Mouse (Mus musculus) ovary, postnatal 14 days (tissue): ENCODE measurements around the gene Fryl.

Experiments used
- DNase-seq: peaks from one replicate; pipeline ENCODE4 v3.0.0; 2022; ENCODE audit warnings: low spot score

Gene Fryl

DNA sequence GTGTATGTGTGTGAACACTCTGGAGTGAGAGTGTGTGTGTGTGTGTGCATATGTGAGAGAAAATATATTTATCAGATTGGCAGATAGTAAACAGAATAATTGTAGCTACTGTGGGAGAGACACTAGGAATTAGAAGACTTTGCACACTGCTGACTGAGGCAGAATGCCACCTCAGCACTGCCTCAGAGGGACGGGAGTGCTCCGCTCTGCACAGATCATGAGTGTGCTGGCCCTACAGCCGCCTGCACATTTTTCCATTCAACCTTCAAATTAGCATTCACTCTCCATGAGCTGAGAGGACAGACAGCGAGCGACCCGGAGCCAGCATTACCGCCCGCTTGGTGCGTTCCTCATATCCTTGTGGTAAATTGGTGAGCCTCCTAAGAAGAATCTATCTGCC is 96.0 kb downstream of the Fryl start:
- no peak for DNase-seq

DNA sequence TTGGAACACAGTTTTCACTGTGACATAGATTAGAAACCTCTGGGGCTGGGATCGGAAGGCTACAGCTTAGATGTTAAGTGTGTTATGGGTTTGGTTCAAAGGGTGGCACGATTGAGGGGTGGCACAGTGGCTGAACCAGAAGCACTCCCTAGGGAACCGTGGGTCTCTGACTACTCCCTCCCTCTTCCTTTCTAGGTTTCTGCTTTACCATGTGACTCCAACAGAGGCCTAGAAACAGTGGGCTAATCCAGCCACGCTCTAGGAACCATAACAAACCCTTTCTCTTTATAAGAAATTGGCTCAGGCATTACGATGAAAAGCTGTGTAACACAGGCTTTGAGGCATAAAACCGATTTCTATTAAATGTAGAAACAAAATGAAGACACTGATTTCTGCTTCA is 98.9 kb downstream of the Fryl start:
- DNase-seq: no peak

DNA sequence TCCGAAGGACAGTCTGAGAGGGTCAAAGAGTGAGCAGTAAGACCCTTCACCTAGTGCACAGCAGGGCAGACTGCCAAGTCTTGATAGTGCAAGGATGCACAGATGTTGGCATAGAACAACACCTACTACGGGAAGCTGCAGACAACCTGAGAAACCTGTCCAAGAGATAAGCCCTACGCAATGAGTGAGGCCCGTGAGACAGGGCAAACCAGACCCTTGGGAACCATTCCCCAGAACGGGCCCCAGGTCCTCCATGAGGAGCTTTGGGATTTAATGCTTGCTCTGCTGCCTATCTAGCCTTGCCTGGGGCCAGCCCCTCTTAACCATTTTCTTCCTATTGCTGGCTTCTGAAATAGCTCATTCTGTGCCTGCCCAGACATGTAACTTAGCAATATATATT is 99.4 kb downstream of the Fryl start:
- no peak for DNase-seq

DNA sequence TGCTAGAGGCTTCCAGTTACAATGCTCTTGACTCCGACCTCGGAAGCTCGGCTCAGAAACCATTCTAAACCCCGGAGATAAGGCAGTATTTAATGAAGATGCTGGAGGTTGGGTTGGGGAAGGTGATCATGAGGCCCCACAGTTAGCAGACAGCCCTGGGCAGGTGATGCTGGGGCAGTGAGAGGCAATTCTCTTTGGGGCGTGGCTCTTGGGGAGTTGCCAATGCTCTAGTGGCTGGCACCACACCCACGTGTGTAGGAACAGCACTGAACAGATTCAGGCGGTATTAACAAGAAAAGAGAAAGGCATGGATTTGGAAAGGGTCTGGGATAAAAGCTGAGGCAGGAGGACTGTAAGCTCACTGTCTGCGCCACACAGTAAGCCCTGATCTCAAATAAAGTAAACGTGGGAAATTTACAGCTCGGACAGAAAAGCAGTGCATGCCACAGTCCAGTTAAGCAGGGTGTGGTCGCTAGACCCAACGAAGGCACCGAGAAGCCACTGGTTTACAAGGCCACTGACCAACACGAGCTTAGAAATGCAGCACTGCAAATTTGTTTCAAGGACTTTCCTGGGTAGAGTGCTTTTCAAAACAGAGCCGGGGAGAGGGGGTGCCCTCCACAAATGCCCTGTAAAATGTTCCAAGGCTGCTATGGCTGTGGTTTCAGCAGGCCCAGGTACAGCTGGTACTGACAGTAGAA is 100.0 kb downstream of the Fryl start:
- no peak for DNase-seq

DNA sequence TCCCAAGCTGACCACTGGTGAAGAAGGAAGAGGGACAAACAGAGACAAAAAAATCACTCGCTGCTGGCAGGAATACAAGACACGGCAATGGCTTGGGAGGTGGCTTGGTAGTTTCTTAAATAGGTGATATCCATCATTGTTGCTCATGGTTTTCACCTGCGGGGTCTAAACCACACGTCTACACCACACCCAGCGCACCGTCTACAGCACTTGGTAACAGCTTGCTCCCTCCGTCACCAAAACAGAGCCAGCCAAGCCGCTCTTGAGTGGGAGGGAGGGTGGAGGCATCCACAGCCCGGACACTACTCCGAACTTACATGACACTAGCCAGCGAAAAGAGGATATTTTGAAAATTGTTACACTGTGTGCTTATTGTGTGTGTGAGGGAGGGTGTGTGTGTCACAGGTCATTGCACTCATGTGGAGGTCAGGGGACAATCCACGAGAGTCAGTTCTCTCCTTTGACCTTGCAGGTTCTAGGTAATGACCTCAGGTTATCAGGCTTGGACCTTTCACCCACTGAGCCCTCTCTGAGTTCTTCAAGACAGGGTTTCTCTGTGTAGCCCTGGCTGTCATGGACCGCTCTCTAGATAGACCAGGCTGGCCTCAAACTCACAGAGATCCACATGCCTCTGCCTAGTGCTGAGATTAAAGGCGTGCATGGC is 102.5 kb downstream of the Fryl start:
- DNase-seq: no peak

DNA sequence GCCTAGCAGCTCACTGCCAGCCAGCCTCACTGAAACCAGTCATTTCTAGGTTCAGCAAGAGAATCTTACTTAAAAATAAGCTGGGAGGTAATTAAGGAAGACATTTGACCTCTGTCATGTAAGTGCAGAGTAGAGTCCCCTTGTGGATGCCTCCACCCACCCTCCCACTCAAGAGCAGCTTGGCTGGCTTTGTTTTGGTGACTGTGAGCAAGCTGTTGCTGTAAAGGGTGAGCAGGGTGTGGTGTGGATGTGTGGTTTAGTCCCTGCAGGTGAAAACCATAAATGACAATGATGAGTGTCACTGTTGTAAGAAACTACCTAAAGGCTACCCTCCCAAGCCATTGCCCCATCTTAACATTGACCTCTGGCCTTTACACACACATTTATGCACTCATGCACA is 104.2 kb downstream of the Fryl start:
- DNase-seq: no peak

DNA sequence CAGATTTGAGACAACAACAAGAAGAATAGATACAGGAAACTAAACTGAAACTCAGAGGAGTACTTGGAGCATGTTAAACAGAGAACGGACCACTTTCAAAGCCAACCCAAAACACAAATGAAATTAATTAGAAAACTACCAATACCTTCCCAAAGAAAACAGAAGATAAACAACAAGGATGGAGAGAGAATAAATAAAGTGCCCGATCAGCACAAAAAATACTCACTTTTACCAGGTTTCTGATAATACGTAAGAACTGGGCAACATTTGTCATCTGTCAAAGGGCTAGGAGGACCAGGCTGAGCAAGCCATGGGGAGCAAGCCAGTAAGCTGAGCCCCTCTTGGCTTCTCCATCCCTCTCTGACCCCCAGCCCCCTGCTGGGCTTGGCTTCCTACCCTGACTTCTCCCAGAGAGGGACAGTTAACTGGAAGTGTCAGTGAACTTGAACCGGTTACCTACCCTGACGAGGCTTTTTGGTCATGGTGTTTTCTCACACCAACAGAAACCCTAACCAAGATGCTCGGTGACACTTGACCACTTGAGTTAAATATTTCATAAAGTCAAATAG is 105.5 kb downstream of the Fryl start:
- DNase-seq: no peak

DNA sequence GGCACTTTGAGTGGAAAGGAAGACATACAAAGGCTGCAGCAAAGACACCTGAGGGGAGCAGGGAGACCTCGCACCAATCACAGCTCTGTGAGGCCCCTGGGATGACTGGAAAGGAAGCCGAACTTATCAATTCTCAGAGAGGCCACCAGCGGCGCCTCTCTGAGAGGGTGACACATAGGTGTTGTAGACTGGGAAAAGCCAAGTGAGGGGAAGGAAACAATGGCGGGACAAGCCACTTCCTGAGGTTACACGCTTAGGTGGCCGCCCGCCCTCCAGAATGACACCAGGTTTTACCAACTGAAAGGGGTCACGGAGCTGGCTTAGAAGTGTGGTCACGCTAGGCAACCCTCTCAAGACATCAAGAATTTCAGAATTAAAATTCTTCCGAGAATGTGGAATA is 111.4 kb downstream of the Fryl start:
- DNase-seq: no peak

DNA sequence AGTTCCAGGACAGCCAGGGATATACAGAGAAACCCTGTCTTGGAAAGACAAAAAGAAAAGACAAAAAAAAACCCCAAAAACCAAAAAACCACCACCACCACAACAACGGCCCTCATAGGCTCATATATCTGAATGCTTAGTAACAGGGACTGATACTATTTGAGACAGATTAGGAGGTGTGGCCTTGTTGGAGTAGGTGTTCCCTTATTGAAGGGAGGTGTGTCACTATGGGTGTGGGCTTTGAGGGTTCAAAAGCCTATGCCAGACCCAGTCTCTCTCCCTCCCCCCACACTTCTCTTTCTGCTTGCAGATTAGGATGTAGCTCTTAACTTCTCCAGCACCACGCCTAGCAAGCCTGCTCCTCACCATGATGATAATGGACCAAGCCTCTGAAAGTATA is 114.7 kb downstream of the Fryl start:
- DNase-seq: no peak

DNA sequence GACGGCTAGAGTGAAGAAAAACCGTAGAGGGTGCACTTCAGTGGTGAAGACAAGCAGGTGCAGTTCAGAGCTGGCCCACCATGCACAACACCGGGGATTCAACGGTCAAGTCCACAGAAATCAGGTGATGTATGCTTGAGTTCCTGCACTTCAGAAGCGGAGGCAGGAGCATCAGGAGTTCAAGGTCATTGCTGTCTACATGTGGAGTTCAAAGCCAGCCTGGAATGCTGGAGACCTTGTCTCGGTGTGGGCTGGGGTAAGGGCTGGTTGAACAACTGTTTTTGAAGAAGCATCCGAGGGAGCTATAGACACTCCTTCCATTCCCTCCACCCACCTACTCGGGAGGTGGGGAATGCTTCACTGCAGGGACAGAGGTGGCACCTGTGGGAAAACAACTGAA is 115.3 kb downstream of the Fryl start:
- no peak for DNase-seq

DNA sequence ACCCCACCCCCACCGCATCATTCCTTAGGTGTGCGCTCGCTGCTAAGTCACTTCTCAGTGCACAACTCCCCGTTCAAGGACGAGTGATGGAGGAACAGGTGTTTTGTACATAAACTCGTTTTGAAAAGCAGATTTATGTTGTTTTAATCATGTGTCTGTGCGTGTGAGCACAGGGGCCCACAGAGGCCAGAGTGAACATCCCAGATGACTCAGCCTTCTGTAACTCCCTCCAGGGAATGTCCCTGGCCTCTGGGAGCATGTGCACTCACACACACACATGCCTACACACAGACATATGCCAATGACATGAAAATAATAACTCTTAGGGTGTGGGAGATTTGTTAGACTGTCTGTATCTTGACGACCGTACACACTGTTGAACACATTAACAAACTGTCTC is 118.9 kb downstream of the Fryl start:
- no peak for DNase-seq

DNA sequence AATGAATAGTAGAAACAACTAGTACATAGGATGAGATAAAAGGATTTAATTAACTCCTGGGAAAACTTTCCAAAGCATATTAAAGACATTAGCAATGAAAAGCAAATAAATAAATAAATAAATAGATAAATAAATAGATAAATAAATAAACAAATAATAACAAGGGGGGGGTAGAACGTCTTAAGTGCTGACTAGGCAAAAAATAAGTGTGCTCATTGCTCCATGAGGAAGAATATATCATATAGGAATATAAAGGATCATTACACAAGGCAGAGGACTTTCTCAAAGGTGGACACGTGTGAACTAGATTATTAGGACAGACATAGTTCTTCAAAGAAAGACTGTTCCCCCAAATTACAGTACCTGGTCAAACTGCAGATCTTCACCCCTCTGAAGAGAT is 120.5 kb downstream of the Fryl start:
- DNase-seq: no peak

DNA sequence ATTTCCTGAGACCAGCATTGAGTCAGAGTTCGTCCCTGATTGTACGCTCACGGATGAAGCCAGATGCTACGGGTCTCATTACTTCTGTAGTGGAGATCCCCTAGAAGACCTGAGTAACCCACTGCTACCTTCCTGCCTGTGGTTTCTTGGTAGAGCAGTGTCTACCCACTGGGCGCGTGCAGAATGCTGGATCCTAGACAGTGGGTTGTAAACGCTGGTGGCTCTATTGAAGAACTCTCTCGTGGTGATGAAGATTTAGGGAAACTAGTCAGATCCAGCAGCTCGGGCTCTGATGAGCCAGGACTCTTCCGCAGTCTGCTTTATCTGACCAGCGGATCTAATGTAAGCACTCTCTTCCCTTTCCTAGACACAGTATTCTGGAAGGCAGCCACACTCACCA is 121.3 kb downstream of the Fryl start:
- DNase-seq: no peak

DNA sequence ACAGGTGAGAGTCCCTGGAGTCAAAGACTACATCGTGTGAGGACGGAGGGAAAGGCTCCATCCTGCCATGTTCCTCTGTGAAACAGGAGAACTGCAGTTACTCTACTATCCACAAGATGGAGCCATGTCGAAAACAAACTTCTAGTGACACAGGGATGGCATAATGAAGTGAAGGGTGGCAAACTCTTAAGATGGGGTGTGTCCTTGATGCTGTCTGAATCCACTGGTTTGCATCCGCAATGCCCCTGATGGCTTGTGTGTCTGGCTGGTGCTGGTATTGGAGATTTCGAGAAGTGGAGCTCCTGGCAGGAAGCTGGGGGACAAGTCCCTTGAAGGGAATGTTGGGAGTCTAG is 122.6 kb downstream of the Fryl start:
- DNase-seq: peak; percentile 44

DNA sequence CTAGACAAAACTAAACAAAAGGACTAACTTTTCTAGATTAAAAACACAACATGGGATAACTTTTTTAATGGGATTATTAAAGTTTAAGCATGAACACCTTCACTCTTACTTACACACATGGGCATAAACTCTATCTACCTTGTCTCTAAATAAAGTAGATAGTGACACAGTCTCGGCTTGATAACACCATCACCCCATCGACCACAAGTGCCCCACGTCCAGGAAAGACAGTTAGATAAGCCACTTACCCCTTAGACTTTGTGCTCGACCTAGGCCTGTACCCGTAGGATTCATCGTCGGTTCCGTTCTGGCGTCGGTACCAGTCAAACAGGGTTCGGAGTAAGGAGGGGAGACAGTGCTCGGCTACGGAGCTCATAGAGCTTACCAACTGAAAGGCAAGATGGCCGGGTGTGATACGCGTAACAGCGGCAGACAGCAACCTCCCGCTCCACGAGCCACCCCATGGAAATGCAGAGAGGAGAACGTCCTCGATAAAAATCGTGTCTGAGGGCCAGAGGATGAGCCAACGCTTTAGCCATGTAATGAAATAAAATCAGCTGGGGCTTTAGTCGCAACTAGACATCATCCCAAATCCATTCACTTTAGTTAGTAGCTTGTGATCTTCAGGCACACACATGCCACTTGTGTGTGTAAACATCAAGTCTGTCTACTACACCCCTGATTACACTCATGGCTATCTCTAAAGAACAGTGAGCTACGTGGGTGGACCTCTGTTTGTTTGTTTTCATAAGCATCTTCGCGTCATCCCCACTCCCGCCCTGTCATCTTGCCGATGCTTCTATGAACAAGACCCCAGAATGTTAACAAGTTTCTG is 123.2 kb downstream of the Fryl start:
- no peak for DNase-seq

DNA sequence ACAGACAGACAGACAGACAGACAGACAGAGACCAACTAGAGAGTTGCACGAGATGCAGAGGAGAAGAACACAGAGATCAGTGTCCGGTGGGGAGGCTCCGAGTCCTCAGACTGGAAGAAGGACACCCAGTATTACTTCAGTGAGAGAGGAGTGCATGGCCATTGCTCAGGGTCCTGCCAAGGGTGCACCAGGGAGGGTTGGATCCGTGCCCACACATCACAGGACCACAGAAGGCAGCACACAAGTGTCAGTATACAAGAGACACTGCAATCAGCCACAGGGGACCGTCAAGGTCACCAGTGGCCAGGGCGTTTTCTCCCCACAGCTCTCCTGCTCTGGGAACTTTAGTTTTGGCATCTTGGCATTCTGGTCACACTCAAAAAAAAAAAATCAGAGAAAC is 125.4 kb downstream of the Fryl start:
- DNase-seq: no peak

DNA sequence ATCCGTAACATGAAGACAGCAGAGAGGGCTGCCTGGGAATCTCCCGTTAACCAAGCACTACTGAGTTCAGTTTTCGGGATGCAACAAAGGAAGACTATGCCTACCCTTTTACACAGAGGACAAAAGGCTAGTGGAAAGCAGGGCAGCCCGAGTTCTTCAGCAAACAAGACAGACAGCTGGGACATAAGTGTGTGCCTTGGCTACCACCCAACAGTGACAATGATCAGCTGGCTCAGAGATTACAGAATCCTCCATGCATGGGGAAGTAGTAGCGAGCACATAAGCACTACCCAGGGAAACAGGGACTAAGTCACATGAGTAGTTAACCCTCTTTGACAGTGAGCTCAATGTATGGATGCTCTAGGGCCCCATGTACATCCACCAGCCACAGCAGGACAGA is 126.5 kb downstream of the Fryl start:
- DNase-seq: no peak

DNA sequence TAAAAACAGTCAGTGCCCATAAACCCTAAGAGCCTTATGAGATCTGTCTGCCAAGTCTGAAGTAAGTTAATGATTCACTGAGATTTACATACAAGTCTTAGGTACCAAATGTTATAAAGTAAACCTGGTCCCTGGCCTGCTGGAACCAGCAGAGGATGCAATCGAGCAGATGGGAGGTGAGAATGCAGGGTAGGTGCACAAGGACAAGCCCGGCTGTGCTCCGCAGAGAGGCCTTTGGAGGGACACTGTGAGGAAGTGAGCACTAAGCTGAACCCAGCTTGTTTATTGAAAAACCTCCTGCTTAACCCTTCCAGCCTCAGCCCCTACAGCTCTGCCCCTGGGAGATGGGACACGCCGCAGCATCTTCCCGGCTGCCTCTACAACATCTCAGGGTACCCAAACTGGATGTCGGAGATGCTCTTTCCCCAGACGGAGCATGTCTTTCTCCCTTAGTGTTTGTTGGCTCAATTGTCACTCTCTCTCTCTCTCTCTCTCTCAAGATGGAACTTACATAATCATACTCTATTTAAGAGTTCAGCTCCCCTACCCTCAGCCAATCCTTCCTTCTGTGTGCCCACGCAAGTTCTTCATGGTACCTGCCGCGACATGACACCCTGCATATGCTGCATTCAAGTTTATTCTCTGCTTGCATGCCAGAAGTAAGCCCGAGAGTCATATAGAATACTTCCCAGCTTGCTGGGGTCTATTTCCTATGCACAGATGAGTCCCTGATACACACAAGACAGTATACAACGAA is 136.3 kb downstream of the Fryl start:
- DNase-seq: no peak

DNA sequence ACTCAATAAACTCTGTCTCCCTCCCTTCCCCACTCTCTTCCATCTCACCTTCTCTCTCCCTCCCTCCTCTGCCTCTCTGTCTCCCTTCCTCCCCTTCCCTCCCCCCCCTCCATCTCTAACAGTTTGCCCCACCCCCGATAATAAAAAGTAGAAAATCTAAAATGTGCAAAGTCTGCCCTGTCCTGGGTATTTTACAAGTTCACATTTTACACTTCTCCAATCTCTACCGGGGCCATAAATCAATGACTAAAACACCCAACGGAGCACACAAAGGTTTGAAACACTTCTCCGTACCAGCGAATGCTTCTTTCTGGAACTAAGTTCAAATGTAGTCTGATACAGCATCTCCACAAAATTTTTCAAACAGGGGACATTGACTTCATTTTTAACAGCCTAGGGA is 136.9 kb downstream of the Fryl start:
- DNase-seq: no peak

DNA sequence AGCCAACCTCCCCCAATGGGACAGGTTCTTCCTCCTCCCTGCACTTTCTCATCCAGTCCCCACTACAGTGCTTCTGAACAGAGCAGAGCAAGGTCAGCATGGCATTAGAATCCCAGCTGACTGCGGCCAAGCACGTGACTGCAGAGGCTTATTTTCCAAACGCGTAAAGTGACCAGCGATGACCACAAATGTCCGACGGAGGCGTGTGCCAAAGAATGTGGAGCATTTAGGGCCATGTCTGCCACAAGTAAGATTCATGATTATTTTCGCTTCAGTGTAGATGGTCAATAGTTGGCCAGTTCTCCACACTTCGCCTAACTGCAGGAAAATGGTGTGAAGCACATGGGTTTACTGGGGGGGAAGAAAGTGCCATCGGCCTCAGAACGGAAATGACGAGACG is 137.6 kb downstream of the Fryl start:
- no peak for DNase-seq

DNA sequence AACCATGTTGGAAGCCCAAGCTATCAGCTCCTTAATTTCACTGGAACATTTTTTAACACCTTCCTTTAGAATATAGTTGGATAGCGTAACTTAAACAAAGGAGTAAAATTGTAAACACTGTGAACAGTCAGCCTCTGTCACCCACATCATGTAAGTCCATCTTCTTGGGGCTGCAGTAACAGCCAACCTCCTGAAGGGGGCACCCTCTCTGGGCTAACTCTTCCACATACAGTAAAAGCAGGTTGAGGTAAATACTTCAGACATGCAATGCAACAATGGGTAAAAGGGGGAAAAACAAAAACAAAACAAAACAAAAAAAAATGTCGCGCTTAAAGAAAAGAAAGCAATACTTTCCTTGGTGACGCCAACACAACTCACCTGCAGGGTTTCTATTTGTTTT is 141.5 kb downstream of the Fryl start:
- no peak for DNase-seq

DNA sequence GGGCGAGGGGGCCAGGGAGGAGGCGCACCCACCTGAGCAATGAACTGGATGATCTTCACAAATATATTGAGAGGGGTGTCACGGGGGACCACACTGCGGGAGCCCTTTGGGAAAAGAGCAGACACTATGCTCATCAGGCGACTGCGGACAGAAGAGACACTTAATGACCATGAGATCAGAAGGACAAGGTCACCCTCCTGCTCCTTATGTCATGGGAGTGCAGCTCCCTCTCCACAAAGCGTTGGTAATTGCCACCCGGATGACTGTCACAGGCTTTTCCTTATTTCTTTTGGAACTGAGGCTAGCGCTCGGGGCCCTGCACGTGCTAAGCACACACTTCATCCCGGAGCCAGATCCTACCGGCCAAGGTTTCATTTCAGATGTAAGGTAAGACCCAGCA is 144.1 kb downstream of the Fryl start:
- no peak for DNase-seq
